Mouse (Mus musculus) embryonic facial prominence, embryonic 10.5 days (tissue): ENCODE results near the gene Aipl1. TPM values are rescaled to one million over a fixed set of nuclear protein-coding genes. Genes with fewer than 3 reads are reported as not detected.

Source experiments
- DNase-seq: peaks from one replicate; pipeline ENCODE4 v3.0.0-alpha.2; 2017; ENCODE audit warnings: low spot score
- H3K27ac ChIP-seq: fragments of 300-500 bp; sonication (generic); replicated peaks from 2 replicates; pipeline ENCODE4 v1.5.1; 2016; ENCODE audit warnings: mild to moderate bottlenecking
- H3K27me3 ChIP-seq: fragments of 300-500 bp; sonication (generic); replicated peaks from 2 replicates; pipeline ENCODE4 v1.6.1; 2016; ENCODE audit warnings: low read depth, mild to moderate bottlenecking; ENCODE audit not compliant: poor library complexity, severe bottlenecking
- H3K36me3 ChIP-seq: fragments of 300-500 bp; sonication (generic); replicated peaks from 2 replicates; pipeline ENCODE4 v1.6.1; 2016; ENCODE audit warnings: mild to moderate bottlenecking, moderate library complexity
- H3K4me1 ChIP-seq: fragments of 300-500 bp; sonication (generic); 2 replicates; pipeline ENCODE4 v1.6.1; 2016
- H3K4me3 ChIP-seq: fragments of 300-500 bp; sonication (generic); 2 replicates; pipeline ENCODE4 v1.5.1; 2016; ENCODE audit warnings: mild to moderate bottlenecking, moderate library complexity
- H3K9me3 ChIP-seq: fragments of 300-500 bp; sonication (generic); 2 replicates; pipeline ENCODE4 v1.6.1; 2016; ENCODE audit warnings: mild to moderate bottlenecking
- WGBS: fragments of 180-500 bp; shearing (Covaris S2); methylation state at CpG from one replicate; pipeline ENCODE4 v1.1.7; 2016; 5-methylcytosine and 5-hydroxymethylcytosine counted together
- polyA plus RNA-seq: library from polyadenylated mRNA; unstranded; fragments of >200 nt; fragmentation: Nextera tagmentation; extraction: Ambion mirVana; gene quantifications from 2 replicates; pipeline ENCODE4 v1.2.1, GENCODE M21; 2016

Aipl1 gene
- polyA plus RNA-seq, 1 experiment from 2014 or later = 0.52 TPM

DNA sequence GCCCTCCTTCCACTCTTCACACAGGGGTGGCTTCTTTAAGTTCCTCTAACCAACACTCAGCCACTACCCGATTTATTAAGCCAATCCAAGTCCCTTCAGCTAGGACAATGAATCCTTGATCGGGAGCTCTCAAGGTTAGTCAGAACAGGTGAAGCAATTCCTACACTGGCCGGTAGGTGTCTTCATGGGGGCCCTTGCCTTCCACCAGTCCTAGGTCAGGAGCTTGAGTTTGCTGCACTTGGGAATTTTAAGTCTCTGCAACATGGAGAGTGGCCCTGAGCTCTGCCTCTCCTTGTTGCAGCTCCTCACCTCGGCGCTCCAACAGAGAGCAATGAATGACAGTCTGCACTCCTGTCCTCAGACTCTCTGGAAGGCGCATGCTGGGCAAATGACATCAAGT is 29.0 kb upstream of the Aipl1 start:
- H3K4me1 ChIP-seq = no peaks in the 10 kb centered on the region; the same call in 1 of the 2 replicates
- 38% methylated on average over 6 of the region's 6 CpGs for WGBS
- DNase-seq = peak; percentile 56

DNA sequence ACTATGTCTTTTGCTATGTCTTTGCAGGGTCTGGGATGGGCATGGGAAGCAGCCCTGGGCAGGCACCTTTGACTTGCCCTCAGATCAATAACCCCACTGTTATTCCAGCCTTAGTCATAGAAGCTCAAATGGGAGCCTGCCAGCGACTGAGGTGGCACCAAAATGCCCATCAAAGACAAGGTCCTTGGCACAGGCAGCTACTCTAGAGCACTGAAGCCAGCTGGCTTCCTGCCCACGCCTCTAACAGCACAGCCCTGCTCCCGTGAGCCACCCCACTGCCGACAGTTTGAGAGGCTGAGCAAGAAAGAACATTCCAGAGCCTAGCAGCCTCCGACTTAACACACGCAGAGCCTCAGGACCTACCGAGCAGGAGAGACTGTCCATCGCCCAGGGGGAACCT is 27.8 kb upstream of the Aipl1 start:
- DNase-seq = no peak
- H3K27ac ChIP-seq = no peak overlapping the region
- no peak overlapping the region for H3K4me3 ChIP-seq
- H3K36me3 ChIP-seq = no peaks in the 10 kb centered on the region
- no peaks in the 10 kb centered on the region for H3K4me1 ChIP-seq
- H3K27me3 ChIP-seq = 0 out of 2 replicates have a peak, but pooled peaks cover 3% of the 10 kb centered on the region
- H3K9me3 ChIP-seq = peaks cover 15% of the 10 kb centered on the region; the same call in 1 of the 2 replicates
- WGBS = 85% methylated on average over 8 of the region's 8 CpGs

More for the DNA sequence above, 29.0 kb upstream of the Aipl1 start:
- Histone ChIP-seq H3K36me3 (no peaks in the 10 kb centered on the region), H3K27me3 (0 out of 2 replicates have a peak, but pooled peaks cover 3% of the 10 kb centered on the region), H3K27ac (no peak overlapping the region), H3K4me3 (no peak overlapping the region), H3K9me3 (peaks cover 15% of the 10 kb centered on the region; the same call in 1 of the 2 replicates)

DNA sequence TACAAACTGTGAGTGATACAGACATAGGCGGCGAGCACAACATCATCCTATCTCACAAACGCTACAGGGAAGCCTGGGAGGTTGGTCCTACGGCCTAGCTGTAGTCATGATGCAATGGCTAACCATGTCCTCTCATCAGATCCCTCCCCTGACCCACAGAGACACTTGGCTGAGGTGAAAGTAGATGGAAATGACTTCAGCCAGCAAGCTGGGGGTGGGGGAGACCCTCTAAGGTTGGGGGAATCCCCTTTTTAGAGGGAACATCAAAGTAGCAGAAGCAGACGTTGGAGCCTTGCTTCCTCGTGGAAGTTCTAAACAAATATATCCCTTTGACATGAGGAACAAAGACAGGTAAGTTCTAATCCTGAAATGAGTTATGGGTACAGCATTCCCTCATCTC is 27.1 kb upstream of the Aipl1 start:
- H3K4me3 ChIP-seq = no peak overlapping the region
- 80% methylated on average over 6 of the region's 6 CpGs for WGBS
- no peak overlapping the region for H3K27ac ChIP-seq
- H3K9me3 ChIP-seq = peaks cover 15% of the 10 kb centered on the region; the same call in 1 of the 2 replicates
- 0 out of 2 replicates have a peak, but pooled peaks cover 3% of the 10 kb centered on the region for H3K27me3 ChIP-seq
- no peaks in the 10 kb centered on the region for H3K36me3 ChIP-seq
- no peak for DNase-seq
- no peaks in the 10 kb centered on the region for H3K4me1 ChIP-seq

DNA sequence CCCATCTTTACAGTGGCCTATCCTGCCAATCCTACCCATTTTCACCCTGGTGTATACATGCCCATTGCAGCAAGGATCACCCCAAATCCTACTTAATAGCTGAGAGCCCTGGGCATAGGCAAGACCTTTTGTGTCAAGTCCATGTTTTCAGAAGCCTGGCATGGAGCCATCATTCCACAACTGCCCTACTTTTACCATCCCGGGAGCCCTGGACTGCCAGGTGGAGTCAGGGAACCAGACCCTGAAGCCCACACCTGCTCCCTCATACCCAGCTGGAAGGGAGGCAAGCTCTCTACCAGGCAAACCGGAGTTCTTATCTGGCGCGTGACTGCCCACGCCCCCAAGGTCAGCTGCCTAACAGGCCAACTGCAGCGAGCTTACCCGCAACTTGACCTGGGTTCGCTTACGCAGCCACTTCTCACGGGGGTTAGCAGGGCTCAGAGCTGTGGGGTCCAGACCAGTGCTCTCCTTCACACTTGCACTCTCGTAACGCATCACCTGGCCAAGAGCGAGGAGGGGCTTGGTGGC is 23.8 kb upstream of the Aipl1 start:
- peaks cover 15% of the 10 kb centered on the region; the same call in 1 of the 2 replicates for H3K9me3 ChIP-seq
- WGBS = 86% methylated on average over 13 of the region's 13 CpGs
- 0 out of 2 replicates have a peak, but pooled peaks cover 3% of the 10 kb centered on the region for H3K27me3 ChIP-seq

DNA sequence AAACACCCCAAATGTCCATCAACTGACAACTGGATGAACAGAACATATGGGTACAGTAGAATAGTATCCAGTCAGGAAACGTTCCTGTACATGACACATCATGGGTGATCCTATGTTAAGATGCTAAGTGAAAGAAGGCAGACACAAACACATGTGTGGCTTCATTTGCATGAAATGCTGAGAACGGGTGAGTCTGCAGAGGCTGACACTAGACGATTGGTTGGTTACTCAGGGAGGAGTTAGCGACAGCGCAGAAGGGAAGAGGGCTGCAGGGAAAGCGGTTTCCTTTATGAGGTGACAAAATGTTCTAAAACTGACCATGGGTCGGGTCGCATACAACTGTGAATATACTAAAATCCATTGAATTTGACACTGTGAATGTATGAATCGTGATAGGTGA is 23.1 kb upstream of the Aipl1 start:
- no peak for DNase-seq
- H3K27ac ChIP-seq = no peak overlapping the region
- peaks cover 8% of the 10 kb centered on the region for H3K4me1 ChIP-seq
- no peaks in the 10 kb centered on the region for H3K36me3 ChIP-seq
- 84% methylated on average over 9 of the region's 9 CpGs for WGBS
- H3K27me3 ChIP-seq = 0 out of 2 replicates have a peak, but pooled peaks cover 2% of the 10 kb centered on the region
- peaks cover 15% of the 10 kb centered on the region; the same call in 1 of the 2 replicates for H3K9me3 ChIP-seq
- no peak overlapping the region for H3K4me3 ChIP-seq

More for the DNA sequence above, 23.8 kb upstream of the Aipl1 start:
- Histone ChIP-seq H3K4me1 (peaks cover under 1% of the 10 kb centered on the region; the same call in 1 of the 2 replicates), H3K27ac (no peak overlapping the region), H3K36me3 (no peaks in the 10 kb centered on the region), H3K4me3 (no peak overlapping the region)
- no peak for DNase-seq

DNA sequence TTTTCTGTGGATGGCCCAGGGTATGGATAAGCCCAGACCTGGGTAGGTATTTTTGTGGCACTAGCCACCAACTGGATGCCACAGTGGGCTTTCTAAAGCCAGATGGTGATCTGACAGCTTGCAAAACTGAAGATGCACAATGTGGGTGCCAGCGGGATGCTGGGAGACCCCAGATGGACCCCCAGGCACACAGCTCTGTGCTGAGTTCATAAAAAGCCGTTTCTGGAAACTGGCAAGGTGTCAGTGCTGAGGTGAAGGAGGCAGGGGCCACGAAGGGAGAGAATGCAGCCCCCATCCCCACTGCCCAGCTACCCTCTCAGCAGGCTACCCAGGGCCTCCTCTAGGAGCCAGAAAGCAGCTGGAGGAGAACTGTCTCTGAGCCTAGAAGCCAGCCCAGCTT is 19.9 kb upstream of the Aipl1 start:
- WGBS = 85% methylated on average over 3 of the region's 3 CpGs
- Histone ChIP-seq H3K4me3 (no peak overlapping the region), H3K36me3 (no peaks in the 10 kb centered on the region), H3K4me1 (peaks cover 17% of the 10 kb centered on the region), H3K27me3 (peaks cover 10% of the 10 kb centered on the region; the same call in 1 of the 2 replicates), H3K27ac (no peak overlapping the region), H3K9me3 (no peaks in the 10 kb centered on the region)
- no peak for DNase-seq

DNA sequence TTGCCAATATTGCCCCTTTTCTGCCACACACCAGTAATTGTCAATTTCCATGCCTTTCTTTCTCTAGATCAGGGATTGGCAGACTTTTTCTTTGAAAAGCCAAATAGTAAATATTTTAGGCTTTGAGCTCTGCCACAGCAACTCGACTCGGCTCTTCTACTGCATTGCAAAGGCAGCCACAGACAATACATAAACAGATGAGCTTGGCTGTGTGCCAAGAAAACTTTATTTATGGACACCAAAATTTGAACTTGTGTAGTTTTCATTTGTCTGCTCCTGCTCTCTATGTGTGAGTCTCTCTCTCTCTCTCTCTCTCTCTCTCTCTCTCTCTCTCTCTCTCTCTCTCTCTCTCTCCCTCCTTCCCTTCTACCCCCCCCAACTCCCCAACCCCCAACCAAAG is 17.9 kb upstream of the Aipl1 start:
- peaks cover 30% of the 10 kb centered on the region for H3K27me3 ChIP-seq
- no peaks in the 10 kb centered on the region for H3K36me3 ChIP-seq
- WGBS = 73% methylated on average over 2 of the region's 2 CpGs
- no peak overlapping the region for H3K4me3 ChIP-seq
- no peak overlapping the region for H3K27ac ChIP-seq
- H3K4me1 ChIP-seq = peaks cover 36% of the 10 kb centered on the region
- H3K9me3 ChIP-seq = no peaks in the 10 kb centered on the region
- DNase-seq = no peak

DNA sequence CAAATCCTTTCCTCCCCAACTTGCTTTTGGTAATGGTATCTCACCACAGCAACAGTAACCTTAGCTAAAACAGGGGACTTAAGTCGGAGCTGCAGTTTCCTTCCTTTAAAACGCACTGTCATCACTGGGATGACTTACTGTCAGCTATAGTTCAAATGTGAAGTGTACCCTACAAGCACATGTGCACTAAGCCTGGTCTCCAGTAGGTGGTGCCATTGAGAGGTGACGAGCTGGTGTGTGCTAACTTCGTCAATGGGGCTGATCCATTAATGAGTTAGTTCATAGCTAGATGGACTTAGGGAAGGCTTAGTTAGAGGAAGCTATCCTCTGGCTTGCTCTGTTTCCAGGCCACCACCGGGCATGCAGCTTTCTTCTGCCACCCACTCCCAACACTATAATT is 15.3 kb upstream of the Aipl1 start:
- Histone ChIP-seq H3K4me3 (no peak overlapping the region), H3K27me3 (peaks cover 45% of the 10 kb centered on the region), H3K27ac (no peak overlapping the region), H3K4me1 (peaks cover 44% of the 10 kb centered on the region), H3K9me3 (no peaks in the 10 kb centered on the region), H3K36me3 (peaks cover 10% of the 10 kb centered on the region)
- WGBS = 20% methylated on average over 5 of the region's 5 CpGs
- peak; percentile 74 for DNase-seq

DNA sequence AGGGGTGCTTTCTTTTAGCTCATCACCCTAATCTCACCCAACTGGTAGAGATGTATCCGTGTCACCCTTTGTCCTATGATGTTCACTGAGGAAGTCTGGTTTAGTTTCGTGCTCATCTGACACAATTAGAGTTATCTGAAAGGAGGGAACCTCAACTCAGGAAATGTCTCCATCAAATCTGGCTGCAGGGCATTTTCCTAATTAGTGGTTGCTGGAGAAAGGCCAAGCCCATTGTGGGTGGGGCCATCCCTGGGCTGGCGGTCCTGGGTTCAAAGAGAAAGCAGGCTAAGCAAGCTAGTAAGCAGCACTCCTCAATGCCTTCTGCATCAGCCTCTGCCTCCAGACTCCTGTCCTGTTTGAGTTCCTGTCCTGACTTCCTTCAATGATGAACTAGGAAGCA is 14.9 kb upstream of the Aipl1 start:
- WGBS = 42% methylated on average over 3 of the region's 3 CpGs
- no peaks in the 10 kb centered on the region for H3K9me3 ChIP-seq
- peaks cover 44% of the 10 kb centered on the region for H3K4me1 ChIP-seq
- H3K27ac ChIP-seq = no peak overlapping the region
- peaks cover 14% of the 10 kb centered on the region for H3K36me3 ChIP-seq
- peaks cover 45% of the 10 kb centered on the region for H3K27me3 ChIP-seq
- DNase-seq = no peak
- no peak overlapping the region for H3K4me3 ChIP-seq

DNA sequence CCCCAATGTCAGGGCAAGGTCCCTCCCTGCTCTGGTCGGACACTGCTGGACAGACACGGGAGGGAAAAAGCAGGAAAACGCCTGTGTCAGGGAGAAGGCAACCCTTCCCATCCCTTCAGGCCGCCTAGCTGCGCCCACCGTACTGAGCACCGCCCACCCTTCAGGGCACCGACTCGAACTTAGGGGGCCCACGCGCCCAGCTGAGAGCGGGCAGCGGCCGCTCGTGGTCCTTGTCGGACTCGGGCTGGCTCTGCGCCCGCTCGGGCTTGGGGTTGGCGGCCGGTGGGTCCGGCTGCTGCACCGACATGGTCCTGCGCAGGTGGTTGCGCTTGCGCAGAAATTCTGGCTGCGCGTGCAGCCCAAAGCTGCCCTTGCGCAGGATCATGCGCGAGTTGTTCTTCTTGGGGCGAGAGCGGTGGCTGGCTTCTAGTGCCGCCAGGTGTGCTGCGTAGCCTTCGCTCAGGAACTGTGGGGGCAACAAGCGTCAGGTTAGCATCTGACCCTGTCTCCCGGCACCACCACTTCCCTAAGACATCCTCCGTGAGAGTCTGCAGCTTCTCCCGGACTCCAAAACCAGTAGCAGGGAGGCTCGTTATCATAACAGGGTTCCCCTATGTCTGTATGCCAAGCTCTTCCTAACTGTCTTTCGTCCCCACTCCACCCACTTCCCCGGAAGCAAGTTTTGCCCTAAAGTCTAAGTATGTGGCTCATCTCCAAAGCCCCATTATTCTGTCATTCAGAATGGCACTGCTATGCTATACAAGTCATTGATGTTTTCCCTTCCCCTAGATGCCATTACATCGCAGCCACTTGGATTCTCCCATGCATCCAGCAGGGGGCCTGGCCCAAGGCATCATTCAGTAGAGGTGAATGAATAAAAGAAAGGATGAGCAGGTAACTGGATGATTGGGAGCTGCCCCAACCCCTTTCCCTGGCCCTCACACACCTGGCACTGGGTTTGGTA is 13.9 kb upstream of the Aipl1 start:
- Histone ChIP-seq H3K27me3 (peaks cover 45% of the 10 kb centered on the region), H3K4me3 (peak overlapping the region; percentile 72), H3K9me3 (no peaks in the 10 kb centered on the region), H3K4me1 (peaks cover 44% of the 10 kb centered on the region), H3K36me3 (peaks cover 24% of the 10 kb centered on the region), H3K27ac (peak overlapping the region; percentile 74)
- WGBS = 3% methylated on average over 45 of the region's 45 CpGs
- DNase-seq = peak; percentile 70

DNA sequence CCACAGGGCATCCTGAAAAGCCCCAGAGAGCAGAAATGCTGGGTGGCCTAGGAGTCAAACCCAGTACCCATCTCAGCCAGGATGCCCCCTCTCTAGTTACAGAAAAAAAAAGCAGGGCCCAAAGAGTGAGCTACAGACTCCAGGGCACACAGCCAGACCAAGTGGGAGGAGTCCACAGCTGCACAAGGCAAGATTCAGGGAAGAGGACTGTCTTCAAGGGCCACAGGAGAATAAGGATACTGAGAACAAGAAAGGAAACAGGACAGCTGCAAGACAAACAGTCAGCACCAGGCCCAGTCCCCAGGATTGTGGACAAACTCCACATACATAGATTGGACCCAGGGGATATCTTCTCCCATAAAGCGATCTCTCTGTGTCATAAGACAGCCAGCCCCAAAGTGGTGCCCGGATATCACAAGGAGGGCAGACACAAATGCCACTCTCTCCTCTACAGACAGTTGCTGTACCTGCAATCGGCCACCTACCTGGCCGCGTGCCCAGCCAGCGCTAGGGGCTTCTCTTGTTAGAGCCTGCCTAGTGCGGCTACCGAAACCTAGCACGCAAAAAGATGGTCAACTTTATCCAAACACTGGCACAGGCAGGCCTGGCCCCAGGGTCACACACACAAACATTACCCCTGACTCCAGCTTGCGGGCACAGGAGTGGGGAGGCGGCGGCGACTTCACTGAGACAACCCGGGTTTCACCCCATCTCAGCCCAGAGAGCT is 13.0 kb upstream of the Aipl1 start:
- Histone ChIP-seq H3K27me3 (peaks cover 45% of the 10 kb centered on the region), H3K36me3 (peaks cover 33% of the 10 kb centered on the region), H3K4me1 (peaks cover 38% of the 10 kb centered on the region), H3K27ac (peak overlapping the region; percentile 74), H3K4me3 (peak overlapping the region; percentile 72), H3K9me3 (no peaks in the 10 kb centered on the region)
- no peak for DNase-seq
- 20% methylated on average over 14 of the region's 14 CpGs for WGBS

DNA sequence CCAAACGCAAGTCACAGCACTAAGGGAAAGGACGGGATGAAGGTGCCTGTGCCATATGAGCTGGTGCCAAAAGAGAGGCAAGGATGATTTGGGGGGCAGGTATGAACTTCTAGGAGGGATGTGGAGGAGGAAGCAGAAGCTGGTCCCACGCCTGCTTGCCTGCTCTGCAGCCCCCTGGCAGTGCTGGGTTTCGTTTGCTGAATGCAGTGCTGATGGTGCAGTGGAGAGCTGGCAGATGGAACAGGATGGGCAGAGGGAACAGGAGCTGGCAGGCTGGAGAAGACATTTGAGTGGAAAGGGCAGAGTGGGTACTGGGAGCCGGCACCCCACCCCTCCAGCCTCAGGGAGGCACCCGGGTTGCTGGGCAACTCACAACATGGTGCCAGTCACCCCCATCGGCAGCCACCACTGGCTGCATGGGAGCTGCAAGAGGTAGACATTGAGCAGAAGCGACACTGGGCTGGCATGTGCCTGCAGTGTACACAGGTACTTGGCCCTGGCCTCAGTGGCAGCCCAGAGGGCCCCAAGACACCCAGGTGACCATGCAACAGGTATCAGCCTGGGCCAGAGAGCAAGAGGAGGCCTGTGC is 12.0 kb upstream of the Aipl1 start:
- Histone ChIP-seq H3K9me3 (no peaks in the 10 kb centered on the region), H3K4me3 (no peak overlapping the region), H3K4me1 (peaks cover 43% of the 10 kb centered on the region), H3K36me3 (peaks cover 43% of the 10 kb centered on the region), H3K27me3 (peaks cover 45% of the 10 kb centered on the region), H3K27ac (no peak overlapping the region)
- 74% methylated on average over 8 of the region's 8 CpGs for WGBS
- no peak for DNase-seq
